Mouse (Mus musculus) spleen, postnatal 4 days (tissue): ENCODE data around the gene Pelp1.
A peak's percentile ranks its signal among the peaks of the same experiment; 100 is the strongest.
"Not testable (repeated sequence)": the region's sequence is repeated elsewhere in the genome, so short reads cannot be mapped to it uniquely, and the experiment has no call there.

ENCODE experiments used
- DNase-seq, 2 experiments: peaks; one replicate each; pipeline ENCODE4 v3.0.0; 2022; ENCODE audit warnings: low spot score in 2 of 2

Gene Pelp1

GRCm38 (mm10) chr11:70426598-70426997, 16.8 kb upstream of the Pelp1 start:
- DNase-seq = not testable (repeated sequence)

GRCm38 (mm10) chr11:70419486-70419885, 9.7 kb upstream of the Pelp1 start:
- no peak for DNase-seq

GRCm38 (mm10) chr11:70418199-70418598, 8.4 kb upstream of the Pelp1 start:
- DNase-seq = no peak

GRCm38 (mm10) chr11:70413961-70414360, 4.1 kb upstream of the Pelp1 start:
- peak; percentile 76 to 92 for DNase-seq

- DNase-seq = no peak
Measured at GRCm38 (mm10) chr11:70412591-70412990, 2.8 kb upstream of the Pelp1 start.

GRCm38 (mm10) chr11:70410297-70410643, 439 bp upstream of the Pelp1 start:
- DNase-seq = no peak

- no peak for DNase-seq
Measured at GRCm38 (mm10) chr11:70403598-70403997, 6.2 kb downstream of the Pelp1 start.

GRCm38 (mm10) chr11:70389421-70389820, 20.4 kb downstream of the Pelp1 start:
- no peak for DNase-seq

- DNase-seq = no peak
Measured at GRCm38 (mm10) chr11:70387436-70387835, 22.4 kb downstream of the Pelp1 start.

- DNase-seq = no peak
Measured at GRCm38 (mm10) chr11:70384136-70384535, 25.7 kb downstream of the Pelp1 start.

- no peak for DNase-seq
Measured at GRCm38 (mm10) chr11:70381330-70381729, 28.5 kb downstream of the Pelp1 start.

GRCm38 (mm10) chr11:70380478-70381005, 29.3 kb downstream of the Pelp1 start:
- no peak for DNase-seq

- no peak for DNase-seq
Measured at GRCm38 (mm10) chr11:70376054-70376453, 33.8 kb downstream of the Pelp1 start.

- DNase-seq = no peak
Measured at GRCm38 (mm10) chr11:70374302-70374701, 35.5 kb downstream of the Pelp1 start.

GRCm38 (mm10) chr11:70372849-70373557, 36.8 kb downstream of the Pelp1 start:
- peak in 1 of 2 experiments; percentile 34 for DNase-seq

GRCm38 (mm10) chr11:70372396-70372795, 37.4 kb downstream of the Pelp1 start:
- DNase-seq = peak in 1 of 2 experiments; percentile 30

GRCm38 (mm10) chr11:70368626-70369025, 41.2 kb downstream of the Pelp1 start:
- DNase-seq = peak in 1 of 2 experiments; percentile 1

- DNase-seq = not testable (repeated sequence)
Measured at GRCm38 (mm10) chr11:70367701-70368100, 42.1 kb downstream of the Pelp1 start.

GRCm38 (mm10) chr11:70351868-70352267, 58.0 kb downstream of the Pelp1 start, which contains the start of gene Alox15:
TSS of gene Alox15 (minus strand) at chr11:70352031.
- no peak for DNase-seq

GRCm38 (mm10) chr11:70348630-70349029, 61.2 kb downstream of the Pelp1 start:
- DNase-seq = no peak

- no peak for DNase-seq
Measured at GRCm38 (mm10) chr11:70347861-70348260, 62.0 kb downstream of the Pelp1 start.

GRCm38 (mm10) chr11:70345546-70345945, 64.3 kb downstream of the Pelp1 start:
- no peak for DNase-seq

- no peak for DNase-seq
Measured at GRCm38 (mm10) chr11:70345061-70345460, 64.8 kb downstream of the Pelp1 start.
